Mouse (Mus musculus) intestine, embryonic 14.5 days (tissue): ENCODE data around the gene Smarcd3. TPM values are rescaled to one million over a fixed set of nuclear protein-coding genes. Genes with fewer than 3 reads are reported as not detected.
A peak's percentile ranks its signal among the peaks of the same experiment; 100 is the strongest.

Source experiments
- ATAC-seq: fragments of 200-750 bp; cut with Nextera tagmentation; replicated peaks from 2 replicates; pipeline ENCODE4 v1.8.0; 2017; ENCODE audit warnings: low read depth, moderate number of reproducible peaks, moderate TSS enrichment, moderate library complexity; ENCODE audit not compliant: low FRiP score, low TSS enrichment
- DNase-seq: peaks from one replicate; pipeline ENCODE4 v3.0.0-alpha.2; 2018; ENCODE audit warnings: low spot score
- H3K27ac ChIP-seq: fragments of 300-500 bp; sonication (generic); 2 replicates; pipeline ENCODE4 v1.5.1; 2014; ENCODE audit warnings: low read depth, mild to moderate bottlenecking, control low read depth
- H3K27me3 ChIP-seq: fragments of 300-500 bp; sonication (generic); replicated peaks from 2 replicates; pipeline ENCODE4 v1.6.1; 2014; ENCODE audit warnings: low read length, control low read depth; ENCODE audit not compliant: control insufficient read depth, insufficient read depth
- H3K36me3 ChIP-seq: fragments of 300-500 bp; sonication (generic); 2 replicates; pipeline ENCODE4 v1.6.1; 2014; ENCODE audit warnings: low read length, control low read depth; ENCODE audit not compliant: control insufficient read depth, insufficient read depth
- H3K4me1 ChIP-seq: fragments of 300-500 bp; sonication (generic); replicated peaks from 2 replicates; pipeline ENCODE4 v1.6.1; 2014; ENCODE audit warnings: low read length, control low read depth, mixed read lengths; ENCODE audit not compliant: control insufficient read depth, insufficient read depth
- H3K4me2 ChIP-seq: fragments of 300-500 bp; sonication (generic); 2 replicates; pipeline ENCODE4 v1.6.1; 2014; ENCODE audit warnings: low read length
- H3K4me3 ChIP-seq: fragments of 300-500 bp; sonication (generic); 2 replicates; pipeline ENCODE4 v1.5.1; 2014; ENCODE audit warnings: low read depth, low read length, control low read depth, mixed read lengths
- H3K9ac ChIP-seq: fragments of 300-500 bp; sonication (generic); 2 replicates; pipeline ENCODE4 v1.6.1; 2014; ENCODE audit warnings: mild to moderate bottlenecking, low read length
- H3K9me3 ChIP-seq: fragments of 300-500 bp; sonication (generic); 2 replicates; pipeline ENCODE4 v1.6.1; 2016; ENCODE audit warnings: low read length, control low read depth; ENCODE audit not compliant: control insufficient read depth
- WGBS: fragments of 180-500 bp; shearing (Covaris S2); extraction: QIAGEN DNeasy Blood & Tissue Kit; methylation state at CpG from one replicate; pipeline ENCODE4 v1.1.7; 2014; 5-methylcytosine and 5-hydroxymethylcytosine counted together
- polyA plus RNA-seq: library from polyadenylated mRNA; unstranded; fragments of >200 nt; fragmentation: Nextera tagmentation; extraction: Ambion mirVana; gene quantifications from 2 replicates; pipeline ENCODE4 v1.2.1, GENCODE M21; 2014

Smarcd3 gene
- polyA plus RNA-seq, 1 experiment from 2014 or later: 27.5 TPM

GRCm38 (mm10) chr5:24591796-24592470 lies 32.3 kb downstream of the Smarcd3 start:
- Histone ChIP-seq H3K9ac (no peak overlapping the region), H3K36me3 (peaks cover 50% of the 10 kb centered on the region), H3K27me3 (no peaks in the 10 kb centered on the region), H3K9me3 (no peaks in the 10 kb centered on the region), H3K4me3 (no peak overlapping the region), H3K4me1 (peaks cover 9% of the 10 kb centered on the region), H3K4me2 (peak overlapping the region; percentile 8; the same call in 1 of the 2 replicates), H3K27ac (no peak overlapping the region)
- ATAC-seq (no peak), DNase-seq (peak; percentile 54)
- 42% methylated on average over 24 of the region's 24 CpGs for WGBS

GRCm38 (mm10) chr5:24591268-24591721 lies 32.9 kb downstream of the Smarcd3 start:
- H3K27ac ChIP-seq: no peak overlapping the region
- peaks cover 9% of the 10 kb centered on the region for H3K4me1 ChIP-seq
- H3K4me3 ChIP-seq: no peak overlapping the region
- WGBS: 34% methylated on average over 23 of the region's 23 CpGs
- no peak for ATAC-seq
- H3K27me3 ChIP-seq: no peaks in the 10 kb centered on the region
- peak; percentile 59 for DNase-seq
- no peaks in the 10 kb centered on the region for H3K9me3 ChIP-seq
- H3K4me2 ChIP-seq: no peak overlapping the region
- H3K9ac ChIP-seq: no peak overlapping the region
- H3K36me3 ChIP-seq: peaks cover 50% of the 10 kb centered on the region

GRCm38 (mm10) chr5:24589511-24590500 lies 34.4 kb downstream of the Smarcd3 start:
- 92% methylated on average over 20 of the region's 20 CpGs for WGBS
- H3K36me3 ChIP-seq: peaks cover 44% of the 10 kb centered on the region
- no peak for ATAC-seq

GRCm38 (mm10) chr5:24587200-24587577 lies 37.0 kb downstream of the Smarcd3 start:
- Histone ChIP-seq H3K4me2 (peak overlapping the region; percentile 94), H3K4me1 (peaks cover 13% of the 10 kb centered on the region), H3K27ac (no peak overlapping the region; the same call in 1 of the 2 replicates), H3K36me3 (peaks cover 18% of the 10 kb centered on the region), H3K9me3 (no peaks in the 10 kb centered on the region), H3K9ac (peak overlapping the region; percentile 61), H3K27me3 (no peaks in the 10 kb centered on the region), H3K4me3 (peak overlapping the region; percentile 81)
- DNase-seq (no peak), ATAC-seq (no peak)
- 23% methylated on average over 4 of the region's 4 CpGs for WGBS

More at GRCm38 (mm10) chr5:24589511-24590500, 34.4 kb downstream of the Smarcd3 start:
- Histone ChIP-seq H3K4me1 (peaks cover 13% of the 10 kb centered on the region), H3K4me3 (no peak overlapping the region), H3K27ac (no peak overlapping the region), H3K4me2 (no peak overlapping the region), H3K9ac (no peak overlapping the region), H3K9me3 (no peaks in the 10 kb centered on the region), H3K27me3 (no peaks in the 10 kb centered on the region)
- no peak for DNase-seq

GRCm38 (mm10) chr5:24586547-24587199 lies 37.5 kb downstream of the Smarcd3 start, which contains the start of gene Chpf2:
Chpf2 (plus strand) TSS chr5:24586741.
- Histone ChIP-seq H3K4me1 (peaks cover 13% of the 10 kb centered on the region), H3K9ac (peak within 1 kb of the TSS; percentile 61), H3K4me3 (peak within 1 kb of the TSS; percentile 81), H3K36me3 (peaks cover 13% of the 10 kb centered on the region; the same call in 1 of the 2 replicates), H3K9me3 (no peaks in the 10 kb centered on the region), H3K27me3 (no peaks in the 10 kb centered on the region), H3K27ac (peak within 1 kb of the TSS; percentile 27; the same call in 1 of the 2 replicates), H3K4me2 (peak within 1 kb of the TSS; percentile 94)
- DNase-seq (peak; percentile 88), ATAC-seq (peak; percentile 81)
- under 1% methylated on average over 34 of the region's 43 CpGs for WGBS

GRCm38 (mm10) chr5:24586106-24586505 lies 38.1 kb downstream of the Smarcd3 start:
- Histone ChIP-seq H3K9ac (peak overlapping the region; percentile 61), H3K36me3 (peaks cover 10% of the 10 kb centered on the region; the same call in 1 of the 2 replicates), H3K4me3 (peak overlapping the region; percentile 81), H3K27ac (no peak overlapping the region), H3K9me3 (no peaks in the 10 kb centered on the region), H3K4me2 (peak overlapping the region; percentile 94), H3K4me1 (peaks cover 13% of the 10 kb centered on the region), H3K27me3 (no peaks in the 10 kb centered on the region)
- DNase-seq: no peak
- 12% methylated on average over 8 of the region's 8 CpGs for WGBS
- ATAC-seq: no peak; the same call in 1 of the 2 replicates

- peak overlapping the region; percentile 75 for H3K27ac ChIP-seq
- ATAC-seq: no peak
- no peaks in the 10 kb centered on the region for H3K27me3 ChIP-seq
- WGBS: 69% methylated on average over 6 of the region's 6 CpGs
- peak overlapping the region; percentile 76 for H3K4me2 ChIP-seq
- peaks cover 11% of the 10 kb centered on the region for H3K4me1 ChIP-seq
- H3K4me3 ChIP-seq: peak overlapping the region; percentile 51
- no peaks in the 10 kb centered on the region for H3K9me3 ChIP-seq
- peak overlapping the region; percentile 53 for H3K9ac ChIP-seq
- no peak for DNase-seq
- peaks cover 20% of the 10 kb centered on the region for H3K36me3 ChIP-seq
These were observed 45.9 kb downstream of the Smarcd3 start for GRCm38 (mm10) chr5:24578109-24578963.
